Mouse (Mus musculus): ENCODE data around the gene Ctdspl2.

Gene Ctdspl2

GRCm38 (mm10) chr2:122059365-122060115 lies 103.7 kb downstream of the Ctdspl2 start:
- no peak for DNase-seq (ENCODE audit: low read depth, low spot score)
